Mouse (Mus musculus): ENCODE measurements around the gene Anp32e. TPM values are rescaled to one million over a fixed set of nuclear protein-coding genes. Genes with fewer than 3 reads are reported as not detected.
"Not testable (repeated sequence)": the region's sequence is repeated elsewhere in the genome, so short reads cannot be mapped to it uniquely, and the experiment has no call there.

Gene Anp32e
- total and polyA plus RNA-seq, 3 experiments = 94.7 to 405 (median 180) TPM

GRCm38 (mm10) chr3:95977079-95977478 lies 48.0 kb downstream of the Anp32e start:
- no peaks in the 10 kb centered on the region for H3K36me3 ChIP-seq (replicated peaks)
- no peak for TF ChIP-seq CTCF (IDR thresholded peaks at IDR 0.05; ENCODE audit: low read depth, low read length)
- TF ChIP-seq GATA1 (IDR thresholded peaks at IDR 0.05; ENCODE audit: borderline replicate concordance, low read length) = no peak
- no peak for TF ChIP-seq GATA2 (IDR thresholded peaks at IDR 0.05; ENCODE audit: borderline replicate concordance, low read depth, low read length)
- no peak for TF ChIP-seq POLR2AphosphoS5 (IDR thresholded peaks at IDR 0.05; ENCODE audit: insufficient replicate concordance, low read depth, low read length)
- TF ChIP-seq TAL1 (conservative IDR thresholded peaks at IDR 0.05; ENCODE audit: low read depth, low read length) = no peak
- no peak for ATAC-seq (ENCODE audit: extremely low read depth, insufficient number of reproducible peaks, low FRiP score, poor library complexity, severe bottlenecking)
- peaks cover 51% of the 10 kb centered on the region for H3K27me3 ChIP-seq (ENCODE audit: insufficient read depth, low read length)
- H3K4me3 ChIP-seq (ENCODE audit: low read depth, low read length) = no peak overlapping the region
- DNase-seq (ENCODE audit: low spot score) = no peak
- H3K9me3 ChIP-seq (replicated peaks) = no peaks in the 10 kb centered on the region
- H3K4me1 ChIP-seq (ENCODE audit: insufficient read depth, low read depth, low read length) = peaks cover 16% of the 10 kb centered on the region

- ATAC-seq (ENCODE audit: extremely low read depth, insufficient number of reproducible peaks, low FRiP score, poor library complexity, severe bottlenecking); H3K4me3 ChIP-seq (ENCODE audit: low read depth, low read length); H3K36me3 ChIP-seq (replicated peaks); H3K9me3 ChIP-seq (replicated peaks); DNase-seq (ENCODE audit: low spot score): not testable (repeated sequence)
- H3K4me1 ChIP-seq (ENCODE audit: insufficient read depth, low read depth, low read length) = peaks cover 16% of the 10 kb centered on the region
- peaks cover 51% of the 10 kb centered on the region for H3K27me3 ChIP-seq (ENCODE audit: insufficient read depth, low read length)
These were observed 48.5 kb downstream of the Anp32e start for GRCm38 (mm10) chr3:95977587-95977986.

DNA sequence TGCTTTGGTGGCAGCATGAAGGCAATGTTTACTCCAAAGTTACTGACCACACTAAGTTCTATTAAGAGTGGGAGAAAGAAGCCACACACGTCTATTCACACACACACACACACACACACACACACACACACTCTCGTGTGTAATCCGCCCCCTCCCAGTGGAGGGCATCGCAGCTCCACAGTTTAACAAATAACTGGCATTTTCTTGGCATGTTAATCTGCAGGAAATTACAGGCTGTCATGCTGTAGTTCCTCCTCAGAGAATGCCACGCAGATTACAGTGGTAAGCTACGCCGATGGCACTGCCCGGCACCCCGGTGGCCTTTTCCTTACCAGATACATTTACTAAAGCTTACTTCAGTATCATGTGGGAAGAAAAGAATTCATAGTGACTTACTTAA lies 49.2 kb downstream of the Anp32e start:
- DNase-seq (ENCODE audit: low spot score) (no peak), ATAC-seq (ENCODE audit: extremely low read depth, insufficient number of reproducible peaks, low FRiP score, poor library complexity, severe bottlenecking) (no peak)
- Histone ChIP-seq H3K4me1 (ENCODE audit: insufficient read depth, low read depth, low read length) (peaks cover 14% of the 10 kb centered on the region), H3K9me3 (replicated peaks) (no peaks in the 10 kb centered on the region), H3K27me3 (ENCODE audit: insufficient read depth, low read length) (peaks cover 47% of the 10 kb centered on the region), H3K36me3 (replicated peaks) (no peaks in the 10 kb centered on the region), H3K4me3 (ENCODE audit: low read depth, low read length) (no peak overlapping the region)
- TF ChIP-seq GATA2 (IDR thresholded peaks at IDR 0.05; ENCODE audit: borderline replicate concordance, low read depth, low read length) = no peak
- no peak for TF ChIP-seq GATA1 (IDR thresholded peaks at IDR 0.05; ENCODE audit: borderline replicate concordance, low read length)
- no peak for TF ChIP-seq TAL1 (conservative IDR thresholded peaks at IDR 0.05; ENCODE audit: low read depth, low read length)

GRCm38 (mm10) chr3:95980276-95980970 lies 51.4 kb downstream of the Anp32e start:
- DNase-seq (ENCODE audit: low spot score) = no peak
- H3K9me3 ChIP-seq (replicated peaks) = peaks cover 5% of the 10 kb centered on the region
- no peak overlapping the region for H3K4me3 ChIP-seq (ENCODE audit: low read depth, low read length)
- no peak for ATAC-seq (ENCODE audit: extremely low read depth, insufficient number of reproducible peaks, low FRiP score, poor library complexity, severe bottlenecking)
- H3K27me3 ChIP-seq (ENCODE audit: insufficient read depth, low read length) = peaks cover 49% of the 10 kb centered on the region
- TF ChIP-seq CTCF (IDR thresholded peaks at IDR 0.05; ENCODE audit: low read depth, low read length) = no peak
- no peak for TF ChIP-seq GATA2 (IDR thresholded peaks at IDR 0.05; ENCODE audit: borderline replicate concordance, low read depth, low read length)
- no peak for TF ChIP-seq GATA1 (IDR thresholded peaks at IDR 0.05; ENCODE audit: borderline replicate concordance, low read length)
- TF ChIP-seq TAL1 (conservative IDR thresholded peaks at IDR 0.05; ENCODE audit: low read depth, low read length) = no peak
- TF ChIP-seq POLR2AphosphoS5 (IDR thresholded peaks at IDR 0.05; ENCODE audit: insufficient replicate concordance, low read depth, low read length) = no peak
- H3K36me3 ChIP-seq (replicated peaks) = no peaks in the 10 kb centered on the region
- H3K4me1 ChIP-seq (ENCODE audit: insufficient read depth, low read depth, low read length) = peaks cover 18% of the 10 kb centered on the region

- H3K36me3 ChIP-seq (replicated peaks) = no peaks in the 10 kb centered on the region
- no peak for ATAC-seq (ENCODE audit: extremely low read depth, insufficient number of reproducible peaks, low FRiP score, poor library complexity, severe bottlenecking)
- no peak overlapping the region for H3K4me3 ChIP-seq (ENCODE audit: low read depth, low read length)
- peaks cover 5% of the 10 kb centered on the region for H3K9me3 ChIP-seq (replicated peaks)
- TF ChIP-seq POLR2AphosphoS5 (IDR thresholded peaks at IDR 0.05; ENCODE audit: insufficient replicate concordance, low read depth, low read length) (no peak), GATA2 (IDR thresholded peaks at IDR 0.05; ENCODE audit: borderline replicate concordance, low read depth, low read length) (no peak), GATA1 (IDR thresholded peaks at IDR 0.05; ENCODE audit: borderline replicate concordance, low read length) (no peak), TAL1 (conservative IDR thresholded peaks at IDR 0.05; ENCODE audit: low read depth, low read length) (no peak), CTCF (IDR thresholded peaks at IDR 0.05; ENCODE audit: low read depth, low read length) (no peak)
- H3K4me1 ChIP-seq (ENCODE audit: insufficient read depth, low read depth, low read length) = peaks cover 35% of the 10 kb centered on the region
- H3K27me3 ChIP-seq (ENCODE audit: insufficient read depth, low read length) = peaks cover 53% of the 10 kb centered on the region
- no peak for DNase-seq (ENCODE audit: low spot score)
These were observed 53.1 kb downstream of the Anp32e start for GRCm38 (mm10) chr3:95982129-95982528.

DNA sequence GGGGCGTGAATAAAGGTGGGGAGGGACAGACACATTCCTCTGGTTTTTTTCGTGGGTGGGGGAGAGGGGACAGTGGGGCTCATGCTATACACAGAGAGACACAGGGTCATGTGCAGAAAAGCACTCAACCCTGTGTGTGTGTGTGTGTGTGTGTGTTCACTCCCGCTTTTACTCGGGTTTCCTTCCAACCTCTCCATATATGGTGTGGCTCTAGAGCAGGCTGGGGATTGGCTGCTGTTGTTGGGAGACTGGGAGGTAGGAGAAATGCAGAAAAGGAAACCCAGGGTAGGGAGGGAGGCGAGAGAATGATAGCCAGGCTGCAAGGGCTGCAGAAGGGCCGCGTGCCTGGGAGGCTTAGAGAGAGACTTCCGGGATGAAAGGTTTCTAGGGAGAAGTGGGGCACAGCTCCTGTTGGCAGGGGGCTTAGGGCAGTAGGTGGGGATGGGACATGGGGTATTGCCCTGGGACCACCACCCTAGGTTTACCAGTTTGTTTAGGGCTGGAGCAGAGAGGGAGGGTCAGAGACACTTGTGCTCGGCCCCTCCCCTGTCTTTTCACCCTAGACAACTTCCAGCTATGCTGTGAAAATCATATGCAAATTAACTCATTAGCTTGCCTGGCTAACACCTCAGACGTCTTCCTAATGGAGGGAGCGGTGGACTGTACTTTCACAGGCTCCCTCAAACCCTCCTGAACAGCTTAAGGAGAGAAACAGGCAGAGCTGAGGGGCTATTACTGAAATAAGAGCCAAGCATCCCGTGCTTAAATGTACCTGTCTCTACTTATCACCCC lies 56.4 kb downstream of the Anp32e start:
- H3K4me3 ChIP-seq (ENCODE audit: low read depth, low read length) = no peak overlapping the region; the same call in 1 of the 2 replicates
- peaks cover 32% of the 10 kb centered on the region for H3K4me1 ChIP-seq (ENCODE audit: insufficient read depth, low read depth, low read length)
- peaks cover 5% of the 10 kb centered on the region for H3K9me3 ChIP-seq (replicated peaks)
- no peak for ATAC-seq (ENCODE audit: extremely low read depth, insufficient number of reproducible peaks, low FRiP score, poor library complexity, severe bottlenecking)
- H3K27me3 ChIP-seq (ENCODE audit: insufficient read depth, low read length) = peaks cover 48% of the 10 kb centered on the region
- TF ChIP-seq POLR2AphosphoS5 (IDR thresholded peaks at IDR 0.05; ENCODE audit: insufficient replicate concordance, low read depth, low read length) (no peak), CTCF (IDR thresholded peaks at IDR 0.05; ENCODE audit: low read depth, low read length) (no peak), GATA1 (IDR thresholded peaks at IDR 0.05; ENCODE audit: borderline replicate concordance, low read length) (no peak), TAL1 (conservative IDR thresholded peaks at IDR 0.05; ENCODE audit: low read depth, low read length) (no peak), GATA2 (IDR thresholded peaks at IDR 0.05; ENCODE audit: borderline replicate concordance, low read depth, low read length) (no peak)
- DNase-seq (ENCODE audit: low spot score) = no peak
- H3K36me3 ChIP-seq (replicated peaks) = peaks cover 15% of the 10 kb centered on the region
